Mouse (Mus musculus) heart, embryonic 10.5 days (tissue): ENCODE results near the gene Fam81a. TPM values are rescaled to one million over a fixed set of nuclear protein-coding genes. Genes with fewer than 3 reads are reported as not detected.

Experiments used
- DNase-seq: peaks from one replicate; pipeline ENCODE4 v3.0.0-alpha.2; 2017; ENCODE audit warnings: low spot score
- H3K27ac ChIP-seq: fragments of 300-500 bp; sonication (generic); 2 replicates; pipeline ENCODE4 v1.5.1; 2016; ENCODE audit warnings: mild to moderate bottlenecking
- H3K27me3 ChIP-seq: fragments of 300-500 bp; sonication (generic); 2 replicates; pipeline ENCODE4 v1.6.1; 2016; ENCODE audit warnings: mild to moderate bottlenecking; ENCODE audit not compliant: poor library complexity, insufficient read depth, severe bottlenecking
- H3K36me3 ChIP-seq: fragments of 300-500 bp; sonication (generic); 2 replicates; pipeline ENCODE4 v1.6.1; 2016; ENCODE audit warnings: mild to moderate bottlenecking, moderate library complexity
- H3K4me1 ChIP-seq: fragments of 300-500 bp; sonication (generic); 2 replicates; pipeline ENCODE4 v1.6.1; 2016; ENCODE audit warnings: mild to moderate bottlenecking
- H3K4me3 ChIP-seq: fragments of 300-500 bp; sonication (generic); 2 replicates; pipeline ENCODE4 v1.5.1; 2016; ENCODE audit warnings: mild to moderate bottlenecking, moderate library complexity
- H3K9me3 ChIP-seq: fragments of 300-500 bp; sonication (generic); 2 replicates; pipeline ENCODE4 v1.6.1; 2016; ENCODE audit warnings: mild to moderate bottlenecking, moderate library complexity
- WGBS: fragments of 180-500 bp; shearing (Covaris S2); methylation state at CpG from one replicate; pipeline ENCODE4 v1.1.7; 2016; 5-methylcytosine and 5-hydroxymethylcytosine counted together
- polyA plus RNA-seq: library from polyadenylated mRNA; unstranded; fragments of >200 nt; fragmentation: Nextera tagmentation; extraction: Ambion mirVana; gene quantifications from 2 replicates; pipeline ENCODE4 v1.2.1, GENCODE M21; 2016

Fam81a gene
- polyA plus RNA-seq, 1 experiment from 2014 or later = 8.4 TPM

DNA sequence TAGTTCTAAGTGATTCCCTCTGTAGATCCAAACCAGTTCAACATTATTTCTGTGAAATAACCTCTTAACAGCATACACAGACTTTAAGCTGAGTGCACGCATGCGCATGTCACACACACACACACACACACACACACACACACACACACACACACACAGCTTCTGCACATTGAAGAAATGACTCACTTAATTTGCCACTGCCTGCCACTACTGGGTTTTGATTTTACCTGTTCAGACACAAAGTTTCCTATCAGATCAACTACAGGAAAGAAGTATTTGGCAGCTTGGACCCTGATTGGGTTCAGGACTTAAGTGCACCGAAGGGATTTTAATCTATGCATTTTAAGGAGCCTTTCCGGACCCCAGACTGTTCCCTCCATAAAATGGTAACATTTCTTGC, 2.0 kb downstream of the Fam81a start:
- no peak for DNase-seq
- peak overlapping the region; percentile 77 for H3K4me3 ChIP-seq
- H3K27me3 ChIP-seq = peaks cover 37% of the 10 kb centered on the region
- WGBS = 56% methylated on average over 4 of the region's 4 CpGs
- peak overlapping the region; percentile 85; the same call in 1 of the 2 replicates for H3K27ac ChIP-seq
- no peaks in the 10 kb centered on the region for H3K36me3 ChIP-seq
- H3K9me3 ChIP-seq = no peaks in the 10 kb centered on the region
- peaks cover 29% of the 10 kb centered on the region for H3K4me1 ChIP-seq

DNA sequence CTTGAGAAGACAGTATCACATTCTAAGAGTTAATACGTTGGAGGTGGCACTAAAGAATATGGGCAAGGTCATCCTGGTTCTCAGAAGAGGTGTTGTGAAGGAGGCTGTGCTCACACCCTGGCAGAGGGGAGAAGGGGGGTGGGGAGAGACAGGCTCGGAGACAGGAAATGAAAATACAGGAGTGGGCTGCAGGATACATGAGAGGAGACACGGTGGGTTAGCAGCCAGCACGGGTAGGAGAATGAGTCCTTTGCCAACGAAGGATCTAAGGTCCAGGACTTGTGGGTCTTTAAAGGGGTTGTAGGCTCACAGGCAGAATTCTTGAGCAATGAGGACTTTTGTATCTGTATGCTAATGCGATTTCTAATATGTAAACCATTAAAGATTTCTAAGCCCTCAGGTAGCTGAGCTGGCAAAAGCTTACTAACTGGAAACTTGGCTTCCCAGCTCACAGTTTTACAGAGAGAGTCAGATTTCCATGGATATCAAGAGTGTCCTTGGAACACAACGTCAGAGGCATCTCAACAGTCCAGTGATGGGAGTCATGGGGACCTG, 3.0 kb downstream of the Fam81a start:
- no peak for DNase-seq
- Histone ChIP-seq H3K4me3 (no peak overlapping the region), H3K9me3 (no peaks in the 10 kb centered on the region), H3K27me3 (peaks cover 37% of the 10 kb centered on the region), H3K4me1 (peaks cover 34% of the 10 kb centered on the region), H3K36me3 (no peaks in the 10 kb centered on the region), H3K27ac (peak overlapping the region; percentile 17; the same call in 1 of the 2 replicates)
- 44% methylated on average over 7 of the region's 7 CpGs for WGBS

- H3K27me3 ChIP-seq = peaks cover 37% of the 10 kb centered on the region
- H3K27ac ChIP-seq = no peak overlapping the region
- no peaks in the 10 kb centered on the region for H3K36me3 ChIP-seq
- no peak overlapping the region for H3K4me3 ChIP-seq
- WGBS = 67% methylated on average over 7 of the region's 7 CpGs
- peaks cover 34% of the 10 kb centered on the region for H3K4me1 ChIP-seq
- DNase-seq = no peak
- no peaks in the 10 kb centered on the region for H3K9me3 ChIP-seq
These were observed 3.8 kb downstream of the Fam81a start for GRCm38 (mm10) chr9:70138511-70138910.

DNA sequence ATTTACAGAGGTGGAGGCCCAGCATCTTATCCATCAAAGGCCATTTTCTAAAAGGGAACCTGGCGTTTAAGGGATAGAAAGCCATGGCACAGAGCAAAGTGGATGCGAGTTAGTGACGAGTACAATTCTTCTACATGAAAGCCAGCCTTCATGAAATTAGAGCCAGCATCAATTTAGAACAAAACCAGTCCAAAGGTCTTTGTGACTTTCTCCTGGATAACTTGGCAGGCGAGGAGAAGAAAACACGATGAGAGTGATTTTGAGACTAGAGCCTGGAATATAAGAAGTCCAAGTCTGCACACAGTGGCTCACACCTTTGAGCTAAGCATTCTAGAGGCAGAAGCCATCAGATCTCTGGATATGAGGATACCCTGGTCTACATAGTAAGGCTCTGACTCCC, 4.4 kb downstream of the Fam81a start:
- H3K4me3 ChIP-seq = no peak overlapping the region
- no peaks in the 10 kb centered on the region for H3K9me3 ChIP-seq
- H3K36me3 ChIP-seq = no peaks in the 10 kb centered on the region
- 81% methylated on average over 5 of the region's 5 CpGs for WGBS
- H3K4me1 ChIP-seq = peaks cover 34% of the 10 kb centered on the region
- no peak for DNase-seq
- H3K27ac ChIP-seq = no peak overlapping the region
- H3K27me3 ChIP-seq = peaks cover 33% of the 10 kb centered on the region

DNA sequence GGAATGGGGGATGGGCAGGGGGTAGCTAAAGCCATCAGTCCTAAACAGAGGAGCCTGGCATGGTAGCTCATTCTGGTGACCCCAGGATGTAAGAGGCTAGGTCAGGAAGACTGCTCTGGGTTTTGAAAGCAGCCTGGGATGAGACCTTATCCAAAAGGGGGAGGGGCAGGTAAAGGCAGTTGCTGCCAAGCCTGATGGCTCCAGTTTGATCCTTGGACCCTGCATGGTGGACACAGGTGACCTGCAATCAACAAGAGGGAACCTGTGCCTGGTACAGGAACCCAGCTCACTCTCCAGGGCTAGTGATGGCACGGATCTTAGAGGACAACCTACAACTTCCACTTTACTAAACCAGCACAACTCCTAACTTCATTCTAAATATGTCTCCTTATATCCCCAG, 7.2 kb downstream of the Fam81a start:
- Histone ChIP-seq H3K27me3 (peaks cover 9% of the 10 kb centered on the region; the same call in 1 of the 2 replicates), H3K4me3 (no peak overlapping the region), H3K36me3 (no peaks in the 10 kb centered on the region), H3K4me1 (peaks cover 22% of the 10 kb centered on the region), H3K27ac (no peak overlapping the region), H3K9me3 (no peaks in the 10 kb centered on the region)
- no peak for DNase-seq
- 77% methylated on average over 1 of the region's 1 CpGs for WGBS

DNA sequence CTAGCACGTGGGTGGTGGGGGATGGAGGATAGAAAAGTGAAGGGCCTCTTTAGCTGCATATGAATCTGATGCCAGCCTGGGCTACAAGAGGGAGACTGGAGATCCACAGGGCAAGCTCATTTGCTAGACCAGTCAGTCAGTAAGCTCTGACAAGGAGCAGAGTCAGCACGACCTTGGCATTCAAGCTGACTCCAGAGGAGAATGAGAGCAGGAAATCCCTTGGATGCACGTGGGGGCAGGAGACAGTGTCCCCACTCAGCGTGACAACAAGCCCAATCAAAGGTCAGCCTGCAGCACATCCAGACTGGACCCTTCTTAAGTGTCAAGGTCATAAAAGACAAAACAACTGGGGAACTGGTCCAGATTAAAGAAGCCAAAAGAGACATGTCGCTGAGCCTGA, 7.6 kb downstream of the Fam81a start:
- WGBS = 65% methylated on average over 5 of the region's 5 CpGs
- Histone ChIP-seq H3K27ac (no peak overlapping the region), H3K36me3 (no peaks in the 10 kb centered on the region), H3K27me3 (peaks cover 9% of the 10 kb centered on the region; the same call in 1 of the 2 replicates), H3K4me3 (no peak overlapping the region), H3K4me1 (peaks cover 18% of the 10 kb centered on the region), H3K9me3 (no peaks in the 10 kb centered on the region)
- no peak for DNase-seq

DNA sequence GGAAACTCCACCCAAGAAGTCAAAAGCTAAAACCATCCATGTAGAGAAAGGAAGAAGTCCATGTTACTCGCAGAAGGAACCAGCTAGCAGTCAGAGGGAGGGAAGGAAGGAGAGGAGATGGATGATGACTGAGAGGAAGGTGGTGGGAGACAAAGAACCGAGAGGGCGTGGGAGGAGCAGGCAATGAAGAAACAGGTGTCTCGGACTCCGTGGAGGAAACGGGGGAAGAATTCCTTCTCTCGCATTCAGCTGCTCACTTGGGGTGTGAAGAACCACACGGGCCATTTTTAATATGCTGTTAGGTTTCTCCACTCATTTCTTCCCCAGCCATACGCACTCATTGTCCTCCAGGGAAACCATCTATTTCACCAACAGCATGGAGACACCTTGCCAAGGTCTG, 8.1 kb downstream of the Fam81a start:
- WGBS = 86% methylated on average over 9 of the region's 9 CpGs

GRCm38 (mm10) chr9:70130786-70131185, 11.6 kb downstream of the Fam81a start:
- H3K4me1 ChIP-seq = peaks cover 8% of the 10 kb centered on the region; the same call in 1 of the 2 replicates
- 92% methylated on average over 5 of the region's 5 CpGs for WGBS
- no peak overlapping the region for H3K27ac ChIP-seq
- H3K27me3 ChIP-seq = no peaks in the 10 kb centered on the region
- no peaks in the 10 kb centered on the region for H3K36me3 ChIP-seq
- DNase-seq = no peak
- H3K9me3 ChIP-seq = no peaks in the 10 kb centered on the region
- no peak overlapping the region for H3K4me3 ChIP-seq

More for the DNA sequence above, 8.1 kb downstream of the Fam81a start:
- H3K36me3 ChIP-seq = no peaks in the 10 kb centered on the region
- H3K4me1 ChIP-seq = peaks cover 13% of the 10 kb centered on the region
- peaks cover 9% of the 10 kb centered on the region; the same call in 1 of the 2 replicates for H3K27me3 ChIP-seq
- DNase-seq = no peak
- H3K27ac ChIP-seq = no peak overlapping the region
- no peaks in the 10 kb centered on the region for H3K9me3 ChIP-seq
- no peak overlapping the region for H3K4me3 ChIP-seq

DNA sequence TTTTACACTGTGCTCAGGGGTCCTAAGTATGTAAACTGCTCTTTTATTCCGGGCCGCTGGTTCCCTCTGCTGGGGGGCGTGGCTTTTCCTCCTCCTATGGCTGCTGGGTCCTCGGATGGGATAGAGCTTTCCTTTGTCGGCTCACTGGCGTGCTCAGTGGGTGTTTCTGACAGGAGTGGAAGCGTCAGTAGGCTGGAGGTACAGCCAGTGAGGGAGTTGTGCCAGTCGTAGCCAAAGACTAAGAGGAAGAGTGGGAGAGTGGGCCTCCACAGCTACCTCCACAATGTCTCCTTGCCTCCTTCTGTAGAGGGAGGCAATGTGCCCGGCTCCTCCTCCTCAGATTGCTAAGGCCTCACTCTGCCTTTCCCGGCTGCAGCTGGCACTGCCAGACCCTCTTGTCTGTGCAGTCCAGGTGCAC, 30.5 kb downstream of the Fam81a start:
- Histone ChIP-seq H3K4me1 (peaks cover 7% of the 10 kb centered on the region; the same call in 1 of the 2 replicates), H3K36me3 (no peaks in the 10 kb centered on the region), H3K9me3 (no peaks in the 10 kb centered on the region), H3K27ac (peak overlapping the region; percentile 22; the same call in 1 of the 2 replicates), H3K27me3 (0 out of 2 replicates have a peak, but pooled peaks cover 7% of the 10 kb centered on the region), H3K4me3 (peak overlapping the region; percentile 50)
- DNase-seq = no peak
- WGBS = 5% methylated on average over 10 of the region's 10 CpGs

GRCm38 (mm10) chr9:70110871-70111270, 31.5 kb downstream of the Fam81a start:
- DNase-seq = no peak
- WGBS = 65% methylated on average over 7 of the region's 7 CpGs
- no peaks in the 10 kb centered on the region for H3K9me3 ChIP-seq
- no peak overlapping the region for H3K27ac ChIP-seq
- no peak overlapping the region for H3K4me3 ChIP-seq
- peaks cover 14% of the 10 kb centered on the region for H3K4me1 ChIP-seq
- 0 out of 2 replicates have a peak, but pooled peaks cover 7% of the 10 kb centered on the region for H3K27me3 ChIP-seq
- H3K36me3 ChIP-seq = no peaks in the 10 kb centered on the region

- WGBS = 12% methylated on average over 3 of the region's 3 CpGs
- H3K27me3 ChIP-seq = 0 out of 2 replicates have a peak, but pooled peaks cover 7% of the 10 kb centered on the region
- no peaks in the 10 kb centered on the region for H3K9me3 ChIP-seq
- DNase-seq = peak; percentile 81
- H3K4me3 ChIP-seq = no peak overlapping the region
- H3K27ac ChIP-seq = no peak overlapping the region
- H3K4me1 ChIP-seq = peaks cover 15% of the 10 kb centered on the region
- H3K36me3 ChIP-seq = no peaks in the 10 kb centered on the region
These were observed 33.1 kb downstream of the Fam81a start for GRCm38 (mm10) chr9:70109279-70109678.

GRCm38 (mm10) chr9:70108151-70108550, 34.2 kb downstream of the Fam81a start:
- H3K27ac ChIP-seq = no peak overlapping the region
- no peaks in the 10 kb centered on the region for H3K36me3 ChIP-seq
- no peaks in the 10 kb centered on the region for H3K9me3 ChIP-seq
- H3K4me1 ChIP-seq = peaks cover 15% of the 10 kb centered on the region
- no peak overlapping the region for H3K4me3 ChIP-seq
- no peak for DNase-seq
- 81% methylated on average over 5 of the region's 5 CpGs for WGBS
- 0 out of 2 replicates have a peak, but pooled peaks cover 7% of the 10 kb centered on the region for H3K27me3 ChIP-seq

- peaks cover 8% of the 10 kb centered on the region for H3K4me1 ChIP-seq
- WGBS = 67% methylated on average over 5 of the region's 5 CpGs
- DNase-seq = no peak
- H3K4me3 ChIP-seq = no peak overlapping the region
- 0 out of 2 replicates have a peak, but pooled peaks cover 7% of the 10 kb centered on the region for H3K27me3 ChIP-seq
- H3K9me3 ChIP-seq = no peaks in the 10 kb centered on the region
- no peak overlapping the region for H3K27ac ChIP-seq
- H3K36me3 ChIP-seq = no peaks in the 10 kb centered on the region
These were observed 36.8 kb downstream of the Fam81a start for GRCm38 (mm10) chr9:70105573-70105972.
